ENCODE assay signal across 8 mouse cellular contexts in genomic region chr8:12162921-12163705, GRCm38 (mm10).
DNase-seq lines count a peak whose midpoint lies in the region; ATAC-seq lines count a peak whose summit lies in the region.

No protein-coding gene starts in this region.

- H3K27me3 ChIP-seq in liver, embryonic 11.5 days (replicated peaks; ENCODE audit: control insufficient read depth, insufficient read depth, low read length): no peaks in the 10 kb centered on the region; the same call in 1 of the 2 replicates
- peaks cover 71% of the 10 kb centered on the region for H3K27me3 ChIP-seq in forebrain, embryonic 10.5 days (ENCODE audit: poor library complexity, severe bottlenecking)
- H3K27me3 ChIP-seq in midbrain, embryonic 16.5 days (ENCODE audit: control insufficient read depth, insufficient read depth, low read depth, low read length): peaks cover 11% of the 10 kb centered on the region

- no peaks in the 10 kb centered on the region; the same call in 1 of the 2 replicates for H3K4me1 ChIP-seq in liver, embryonic 11.5 days (replicated peaks; ENCODE audit: control insufficient read depth, insufficient read depth, low read length)
- peaks cover 44% of the 10 kb centered on the region for H3K4me1 ChIP-seq in forebrain, embryonic 10.5 days
- peaks cover 18% of the 10 kb centered on the region for H3K4me1 ChIP-seq in midbrain, embryonic 16.5 days (ENCODE audit: control insufficient read depth, insufficient read depth, low read length)

- no peak for ATAC-seq in liver, embryonic 11.5 days (replicated peaks; ENCODE audit: low FRiP score)
- no peak for ATAC-seq in midbrain, embryonic 16.5 days

- no peak overlapping the region for H3K9ac ChIP-seq in liver, embryonic 11.5 days (ENCODE audit: low read depth, low read length)
- H3K9ac ChIP-seq in midbrain, embryonic 16.5 days (ENCODE audit: low read depth, low read length): no peak overlapping the region

- H3K4me3 ChIP-seq in liver, embryonic 11.5 days (ENCODE audit: low read depth, low read length): no peak overlapping the region
- H3K4me3 ChIP-seq in forebrain, embryonic 10.5 days: peak overlapping the region; percentile 31; the same call in 1 of the 2 replicates
- H3K4me3 ChIP-seq in midbrain, embryonic 16.5 days (ENCODE audit: low read depth, low read length): no peak overlapping the region

- H3K36me3 ChIP-seq in liver, embryonic 11.5 days (ENCODE audit: control insufficient read depth, insufficient read depth, low read length): no peaks in the 10 kb centered on the region
- H3K36me3 ChIP-seq in forebrain, embryonic 10.5 days (replicated peaks): no peaks in the 10 kb centered on the region
- H3K36me3 ChIP-seq in midbrain, embryonic 16.5 days (ENCODE audit: control insufficient read depth, insufficient read depth, low read length): no peaks in the 10 kb centered on the region

- H3K9me3 ChIP-seq in liver, embryonic 11.5 days (ENCODE audit: control insufficient read depth, low read length): no peaks in the 10 kb centered on the region
- H3K9me3 ChIP-seq in forebrain, embryonic 10.5 days: no peaks in the 10 kb centered on the region
- H3K9me3 ChIP-seq in midbrain, embryonic 16.5 days (replicated peaks; ENCODE audit: control insufficient read depth, low read length, poor library complexity, severe bottlenecking): no peaks in the 10 kb centered on the region

- no peak for DNase-seq in liver, embryonic 11.5 days (ENCODE audit: low spot score)
- no peak for DNase-seq in liver
- DNase-seq in forebrain, embryonic 10.5 days (ENCODE audit: extremely low spot score, low spot score): peak; percentile 18
- DNase-seq in kidney, adult 18-20 months: peak; percentile 14
- DNase-seq in layer of hippocampus, postnatal 36 days: no peak
- DNase-seq in thymus, postnatal 36 days: no peak
- no peak for DNase-seq in adrenal gland, adult 18-20 months (ENCODE audit: low spot score in 2 of 2)

- WGBS in liver, embryonic 11.5 days: 30% methylated on average over 22 of the region's 22 CpGs
- 23% methylated on average over 22 of the region's 22 CpGs for WGBS in forebrain, embryonic 10.5 days
- WGBS in midbrain, embryonic 16.5 days: 11% methylated on average over 22 of the region's 22 CpGs

- H3K4me2 ChIP-seq in liver, embryonic 11.5 days: peak overlapping the region; percentile 27; the same call in 1 of the 2 replicates
- peak overlapping the region; percentile 41 for H3K4me2 ChIP-seq in midbrain, embryonic 16.5 days (ENCODE audit: low read length)

- H3K27ac ChIP-seq in liver, embryonic 11.5 days (ENCODE audit: low read depth, low read length): no peak overlapping the region
- 0 out of 2 replicates have a peak overlapping the region, but pooled peaks have one; percentile 25 for H3K27ac ChIP-seq in forebrain, embryonic 10.5 days
- no peak overlapping the region for H3K27ac ChIP-seq in midbrain, embryonic 16.5 days (ENCODE audit: low read length)

Comparison
In these comparisons a context has a peak if more than half of its experiments do, and no peak if none do; other contexts are left out.
1. DNase-seq: peak in forebrain, embryonic 10.5 days (single experiment) and kidney, adult 18-20 months (single experiment); none in liver, embryonic 11.5 days (single experiment), liver (single experiment), layer of hippocampus, postnatal 36 days (0 of 2), thymus, postnatal 36 days (0 of 2) and adrenal gland, adult 18-20 months (0 of 2).